Mouse (Mus musculus): ENCODE results near the gene Vsig2.

- TF ChIP-seq MYOD1 (IDR thresholded peaks at IDR 0.05; ENCODE audit: control insufficient read depth, insufficient read length, low read depth) (no peak), CTCF (IDR thresholded peaks at IDR 0.05; ENCODE audit: control insufficient read depth, insufficient read depth, insufficient read length) (no peak), USF1 (IDR thresholded peaks at IDR 0.05; ENCODE audit: low read depth) (no peak), MYOG (IDR thresholded peaks at IDR 0.05; ENCODE audit: control insufficient read depth, extremely low read depth, insufficient read length) (no peak)
Measured at GRCm38 (mm10) chr9:37552536-37553293, 13.7 kb downstream of the Vsig2 start, which contains the start of gene Nrgn.

Measured in C2C12 (cell line).